Mouse (Mus musculus) lung, adult 2 months (tissue): ENCODE measurements around the gene Gm21972.

Source experiments
- CTCF ChIP-seq: fragments of 200-500 bp; IDR thresholded peaks from 2 replicates; pipeline ENCODE4 v1.5.1; 2011; ENCODE audit warnings: mild to moderate bottlenecking, low read length, control low read depth; ENCODE audit not compliant: insufficient read depth
- POLR2A ChIP-seq: fragments of 200-500 bp; IDR thresholded peaks from 2 replicates; pipeline ENCODE4 v1.6.1; 2011; ENCODE audit warnings: low read depth, mild to moderate bottlenecking, control low read depth, low read length, borderline replicate concordance; ENCODE audit errors: extremely low read depth

GRCm38 (mm10) chr1:86135315-86135714 is 1.9 kb downstream of the Gm21972 start:
- TF ChIP-seq POLR2A, result no peak
- no peak for TF ChIP-seq CTCF
